Mouse (Mus musculus) MEL (cell line): Measurements from ENCODE around the gene Utrn. TPM values are rescaled to one million over a fixed set of nuclear protein-coding genes. Genes with fewer than 3 reads are reported as not detected.

Experiments used
- DNase-seq: peaks from one replicate; pipeline ENCODE4 v3.0.0; 2011; ENCODE audit warnings: low read depth, low spot score
- H3K27ac ChIP-seq: 2 replicates; pipeline ENCODE4 v1.5.1; 2012; ENCODE audit warnings: low read depth, mild to moderate bottlenecking, control low read depth, low read length, moderate library complexity; ENCODE audit not compliant: control insufficient read depth
- H3K27me3 ChIP-seq, 2 experiments: fragments of 150-350 bp in 1 of 2; sonication (generic) in 1 of 2; 2 replicates each; pipeline ENCODE4 v1.6.1; 2012; ENCODE audit warnings: low read length in 2 of 2, mild to moderate bottlenecking in 2 of 2, improper control_type of control experiment in 1 of 2, moderate library complexity in 1 of 2; ENCODE audit not compliant: insufficient read depth in 2 of 2, control insufficient read depth in 1 of 2
- H3K36me3 ChIP-seq, 2 experiments: 2 replicates each; pipeline ENCODE4 v1.6.1; 2012 to 2014; ENCODE audit warnings: low read length in 2 of 2, improper control_type of control experiment in 1 of 2, inconsistent platforms in 1 of 2, mild to moderate bottlenecking in 1 of 2; ENCODE audit not compliant: insufficient read depth in 2 of 2, control insufficient read depth in 1 of 2
- H3K4me1 ChIP-seq, 2 experiments: fragments of 150-350 bp in 1 of 2; sonication (generic) in 1 of 2; 2 replicates each; pipeline ENCODE4 v1.6.1; 2012; ENCODE audit warnings: low read length in 2 of 2, improper control_type of control experiment in 1 of 2, mild to moderate bottlenecking in 1 of 2; ENCODE audit not compliant: insufficient read depth in 2 of 2, control insufficient read depth in 1 of 2
- H3K4me3 ChIP-seq, 2 experiments: fragments of 150-350 bp in 1 of 2; sonication (generic) in 1 of 2; 2 replicates each; pipeline ENCODE4 v1.5.1; 2012; ENCODE audit warnings: low read depth in 2 of 2, low read length in 2 of 2, mild to moderate bottlenecking in 2 of 2, moderate library complexity in 2 of 2, control low read depth in 1 of 2, improper control_type of control experiment in 1 of 2; ENCODE audit not compliant: control insufficient read depth in 1 of 2, insufficient read depth in 1 of 2
- H3K79me2 ChIP-seq: 2 replicates; pipeline ENCODE4 v1.6.1; 2012; ENCODE audit warnings: mild to moderate bottlenecking, low read length, moderate library complexity; ENCODE audit not compliant: control insufficient read depth, poor library complexity, insufficient read depth
- H3K9ac ChIP-seq: 2 replicates; pipeline ENCODE4 v1.6.1; 2012; ENCODE audit warnings: low read depth, mild to moderate bottlenecking, control low read depth, low read length, moderate library complexity; ENCODE audit not compliant: control insufficient read depth, poor library complexity, severe bottlenecking
- H3K9me3 ChIP-seq: fragments of 150-350 bp; sonication (generic); replicated peaks from 2 replicates; pipeline ENCODE4 v1.6.1; 2012; ENCODE audit warnings: mild to moderate bottlenecking, low read length, improper control_type of control experiment, moderate library complexity; ENCODE audit not compliant: insufficient read depth
- BHLHE40 ChIP-seq: IDR thresholded peaks from 2 replicates; pipeline ENCODE4 v1.6.1; 2012; ENCODE audit warnings: low read depth, mild to moderate bottlenecking, inconsistent platforms, low read length, improper control_type of control experiment, borderline replicate concordance
- CHD2 ChIP-seq: IDR thresholded peaks from 2 replicates; pipeline ENCODE4 v1.6.1; 2011; ENCODE audit warnings: low read length, improper control_type of control experiment
- E2F4 ChIP-seq: IDR thresholded peaks from 2 replicates; pipeline ENCODE4 v1.6.1; 2011; ENCODE audit warnings: low read depth, low read length, improper control_type of control experiment, borderline replicate concordance
- EP300 ChIP-seq, 2 experiments: IDR thresholded peaks; 2 replicates each; pipeline ENCODE4 v1.6.1; 2011; ENCODE audit warnings: improper control_type of control experiment in 2 of 2, low read length in 2 of 2, low read depth in 1 of 2, mild to moderate bottlenecking in 1 of 2
- ETS1 ChIP-seq: IDR thresholded peaks from 2 replicates; pipeline ENCODE4 v1.6.1; 2012; ENCODE audit warnings: low read depth, mild to moderate bottlenecking, inconsistent platforms, low read length, improper control_type of control experiment, moderate library complexity
- GATA1 ChIP-seq: IDR thresholded peaks from 2 replicates; pipeline ENCODE4 v1.6.1; 2011; ENCODE audit warnings: low read depth, low read length, improper control_type of control experiment
- HCFC1 ChIP-seq: IDR thresholded peaks from 2 replicates; pipeline ENCODE4 v1.6.1; 2012; ENCODE audit warnings: low read depth, mild to moderate bottlenecking, inconsistent platforms, low read length, improper control_type of control experiment, moderate library complexity
- MAFK ChIP-seq: IDR thresholded peaks from 2 replicates; pipeline ENCODE4 v1.6.1; 2011; ENCODE audit warnings: low read depth, mild to moderate bottlenecking, low read length, improper control_type of control experiment, borderline replicate concordance
- MAX ChIP-seq: IDR thresholded peaks from 2 replicates; pipeline ENCODE4 v1.6.1; 2011; ENCODE audit warnings: low read length, improper control_type of control experiment
- MAZ ChIP-seq: IDR thresholded peaks from 2 replicates; pipeline ENCODE4 v1.6.1; 2012; ENCODE audit warnings: low read depth, mild to moderate bottlenecking, inconsistent platforms, low read length, improper control_type of control experiment
- MXI1 ChIP-seq: IDR thresholded peaks from 2 replicates; pipeline ENCODE4 v1.6.1; 2011; ENCODE audit warnings: mild to moderate bottlenecking, low read depth, low read length, improper control_type of control experiment
- MYB ChIP-seq: IDR thresholded peaks from 2 replicates; pipeline ENCODE4 v1.6.1; 2011; ENCODE audit warnings: mild to moderate bottlenecking, low read depth, low read length, improper control_type of control experiment
- MYC ChIP-seq: IDR thresholded peaks from 2 replicates; pipeline ENCODE4 v1.6.1; 2011; ENCODE audit warnings: low read depth, mild to moderate bottlenecking, low read length, improper control_type of control experiment, moderate library complexity
- POLR2A ChIP-seq, 2 experiments: IDR thresholded peaks; 2 replicates each; pipeline ENCODE4 v1.6.1; 2011 to 2012; ENCODE audit warnings: low read length in 2 of 2, mild to moderate bottlenecking in 2 of 2, control low read depth in 1 of 2, improper control_type of control experiment in 1 of 2, low read depth in 1 of 2, moderate library complexity in 1 of 2; ENCODE audit not compliant: control insufficient read depth in 1 of 2, insufficient read depth in 1 of 2, poor library complexity in 1 of 2
- POLR2AphosphoS5 ChIP-seq: IDR thresholded peaks from 2 replicates; pipeline ENCODE4 v1.6.1; 2012; ENCODE audit warnings: low read depth, borderline replicate concordance, mild to moderate bottlenecking, inconsistent platforms, low read length, moderate library complexity, mixed read lengths
- RAD21 ChIP-seq: IDR thresholded peaks from 2 replicates; pipeline ENCODE4 v1.6.1; 2011; ENCODE audit warnings: mild to moderate bottlenecking, low read depth, low read length, improper control_type of control experiment
- RCOR1 ChIP-seq: IDR thresholded peaks from 2 replicates; pipeline ENCODE4 v1.6.1; 2012; ENCODE audit warnings: low read depth, mild to moderate bottlenecking, inconsistent platforms, low read length, improper control_type of control experiment
- SIN3A ChIP-seq: IDR thresholded peaks from 2 replicates; pipeline ENCODE4 v1.6.1; 2012; ENCODE audit warnings: low read length, improper control_type of control experiment, inconsistent platforms
- SMC3 ChIP-seq: IDR thresholded peaks from 2 replicates; pipeline ENCODE4 v1.6.1; 2011; ENCODE audit warnings: low read depth, low read length, improper control_type of control experiment
- TAL1 ChIP-seq: IDR thresholded peaks from 2 replicates; pipeline ENCODE4 v1.6.1; 2012; ENCODE audit warnings: mild to moderate bottlenecking, inconsistent platforms, low read length, moderate library complexity, mixed read lengths
- TCF12 ChIP-seq: IDR thresholded peaks from 2 replicates; pipeline ENCODE4 v1.6.1; 2014; ENCODE audit warnings: low read depth, mild to moderate bottlenecking, inconsistent platforms, low read length, improper control_type of control experiment, moderate library complexity
- USF1 ChIP-seq: IDR thresholded peaks from 2 replicates; pipeline ENCODE4 v1.6.1; 2014; ENCODE audit warnings: low read depth, mild to moderate bottlenecking, inconsistent platforms, low read length, improper control_type of control experiment, moderate library complexity
- ZKSCAN1 ChIP-seq: IDR thresholded peaks from 2 replicates; pipeline ENCODE4 v1.6.1; 2012; ENCODE audit warnings: low read depth, mild to moderate bottlenecking, inconsistent platforms, low read length, improper control_type of control experiment, moderate library complexity
- ZNF384 ChIP-seq: IDR thresholded peaks from 2 replicates; pipeline ENCODE4 v1.6.1; 2012; ENCODE audit warnings: low read depth, mild to moderate bottlenecking, inconsistent platforms, low read length, improper control_type of control experiment
- polyA plus RNA-seq, 2 experiments: library from polyadenylated mRNA; stranded (reverse) in 1 of 2; unstranded in 1 of 2; fragments of >175 nt in 1 of 2; fragments of >200 nt in 1 of 2; gene quantifications; 2 replicates each; pipeline versions ENCODE4 v1.2.1 to v1.2.4; 2012; ENCODE audit warnings: low replicate concordance in 2 of 2, low read depth in 1 of 2; ENCODE audit not compliant: insufficient read length in 2 of 2, insufficient read depth in 1 of 2, missing spikeins in 1 of 2
- total RNA-seq: library from RNA; depleted of rRNA; stranded (reverse); fragments of 300-350 nt; gene quantifications from 2 replicates; pipeline ENCODE4 v1.2.3, GENCODE M21; 2012

Utrn gene
- total and polyA plus RNA-seq, 3 experiments: 2.3 to 4.3 TPM; not detected in 1

GRCm38 (mm10) chr10:12860765-12861164 lies 8.4 kb downstream of the Utrn start:
- TF ChIP-seq ZNF384 (peak; percentile 43; the same call in 1 of the 2 replicates), USF1 (no peak)
- H3K9ac ChIP-seq: no peak overlapping the region
- no peaks in the 10 kb centered on the region for H3K27me3 ChIP-seq
- H3K79me2 ChIP-seq: no peaks in the 10 kb centered on the region
- H3K4me3 ChIP-seq: no peak overlapping the region
- peaks cover 0 to 13% of the 10 kb centered on the region in 2 experiments; a peak in 2 of 4 replicates for H3K36me3 ChIP-seq
- DNase-seq: no peak
- H3K9me3 ChIP-seq: no peaks in the 10 kb centered on the region
- H3K4me1 ChIP-seq: peaks cover 3 to 11% of the 10 kb centered on the region in 2 experiments
- H3K27ac ChIP-seq: peak overlapping the region; percentile 67

DNA sequence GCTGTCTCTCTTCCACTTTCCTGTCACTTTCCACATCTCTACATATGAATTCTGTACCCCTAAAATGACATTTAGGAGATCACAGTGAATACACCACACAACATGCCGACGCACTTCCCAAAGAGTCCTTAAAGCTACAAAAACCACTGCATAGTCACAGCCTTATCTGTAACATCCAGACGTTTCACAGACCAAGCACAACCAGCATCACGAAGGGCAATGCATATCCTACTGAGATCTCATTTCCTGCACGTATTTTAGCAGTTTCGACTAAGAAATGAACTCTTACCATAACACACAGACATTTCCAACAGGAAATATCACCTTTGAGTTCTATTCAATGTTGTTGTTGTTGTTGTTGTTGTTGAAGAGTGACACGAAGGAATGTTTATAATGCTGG lies 8.8 kb downstream of the Utrn start:
- peaks cover 3 to 11% of the 10 kb centered on the region in 2 experiments for H3K4me1 ChIP-seq
- no peaks in the 10 kb centered on the region for H3K79me2 ChIP-seq
- peaks cover 0 to 13% of the 10 kb centered on the region in 2 experiments; a peak in 2 of 4 replicates for H3K36me3 ChIP-seq
- no peak overlapping the region for H3K4me3 ChIP-seq
- TF ChIP-seq BHLHE40 (peak; percentile 50; the same call in 1 of the 2 replicates), CHD2 (no peak), GATA1 (peak; percentile 94), TAL1 (peak; percentile 96), MAZ (no peak), SIN3A (peak; percentile 59), ETS1 (peak; percentile 83), MAX (peak; percentile 51), EP300 (IDR thresholded peaks at IDR 0.05; ENCODE audit: low read depth in 1 of 2, low read length in 2 of 2) (peak; percentile 88 to 91), MXI1 (no peak), MYC (peak; percentile 60; the same call in 1 of the 2 replicates), RCOR1 (peak; percentile 94), SMC3 (no peak), HCFC1 (no peak), ZKSCAN1 (no peak), RAD21 (no peak), TCF12 (peak; percentile 92), MYB (no peak), POLR2AphosphoS5 (no peak), E2F4 (no peak), POLR2A (IDR thresholded peaks at IDR 0.05; ENCODE audit: control insufficient read depth in 1 of 2, insufficient read depth in 1 of 2, low read depth in 1 of 2, low read length in 2 of 2, poor library complexity in 1 of 2) (no peak), MAFK (peak; percentile 25; the same call in 1 of the 2 replicates)
- TF ChIP-seq, all 39 proteins: peak for 11
- H3K9ac ChIP-seq: no peak overlapping the region
- H3K27me3 ChIP-seq: no peaks in the 10 kb centered on the region
- no peaks in the 10 kb centered on the region for H3K9me3 ChIP-seq
- peak overlapping the region; percentile 67 for H3K27ac ChIP-seq
- DNase-seq: peak; percentile 85
